Mouse (Mus musculus) mammary gland, adult 2 months (tissue): ENCODE results near the gene Olfr1274-ps. TPM values are rescaled to one million over a fixed set of nuclear protein-coding genes. Genes with fewer than 3 reads are reported as not detected.

ENCODE experiments used
- polyA plus RNA-seq: library from polyadenylated mRNA; depleted of rRNA; stranded (reverse); fragments of >200 nt; gene quantifications from 2 replicates; pipeline ENCODE4 v1.2.3, GENCODE M21; 2012; ENCODE audit warnings: low replicate concordance; rRNA removed

Gene Olfr1274-ps
- not detected in 2 replicates for polyA plus RNA-seq

DNA sequence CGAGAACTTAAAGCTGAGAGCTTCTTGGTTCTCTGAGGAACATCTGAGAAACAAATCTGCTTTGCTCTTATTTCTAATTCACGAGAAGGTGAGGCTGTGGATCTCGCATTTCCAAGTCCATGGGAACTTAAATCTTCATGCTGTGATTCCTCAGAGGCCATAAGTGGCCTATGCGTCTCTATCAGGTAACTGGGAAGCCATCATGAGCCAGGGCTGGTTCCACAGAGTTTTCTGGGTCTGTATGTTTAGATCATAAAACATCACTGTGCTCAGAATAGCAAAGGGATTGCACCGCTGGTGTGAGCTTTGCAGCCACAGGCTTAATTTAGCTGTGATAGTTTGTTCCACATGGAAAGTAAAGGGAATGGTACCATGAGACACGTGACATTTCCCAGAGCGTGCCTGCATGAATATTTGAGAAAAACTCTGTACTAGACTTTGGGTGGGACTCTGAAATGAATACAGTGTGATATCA is at the start of gene Olfr1274-ps:
Gene Olfr1274-ps, plus strand, starts transcription at position 51 of the 475 bp plus-strand sequence.

Other genes with a start within 250 kb of the Olfr1274-ps start
- not detected in 2 replicates for gene Olfr1270, start 245.6 kb upstream of the Olfr1274-ps start, polyA plus RNA-seq
- not detected in 2 replicates for gene Olfr1506, start 174.2 kb upstream of the Olfr1274-ps start, polyA plus RNA-seq
- gene Olfr142, start 141.1 kb upstream of the Olfr1274-ps start, polyA plus RNA-seq: not detected in 2 replicates
- gene Olfr1271, start 127.7 kb upstream of the Olfr1274-ps start, polyA plus RNA-seq: not detected in 2 replicates
- not detected in 2 replicates for gene Olfr1272, start 105.8 kb upstream of the Olfr1274-ps start, polyA plus RNA-seq
- gene Gm13769, start 76.5 kb upstream of the Olfr1274-ps start, polyA plus RNA-seq: not detected in 2 replicates
- 9.8 and 12.9 TPM in 2 replicates for gene Ptprj, start 182.0 kb downstream of the Olfr1274-ps start, polyA plus RNA-seq